ENCODE assay signal across 8 mouse cellular contexts in the genomic region with DNA sequence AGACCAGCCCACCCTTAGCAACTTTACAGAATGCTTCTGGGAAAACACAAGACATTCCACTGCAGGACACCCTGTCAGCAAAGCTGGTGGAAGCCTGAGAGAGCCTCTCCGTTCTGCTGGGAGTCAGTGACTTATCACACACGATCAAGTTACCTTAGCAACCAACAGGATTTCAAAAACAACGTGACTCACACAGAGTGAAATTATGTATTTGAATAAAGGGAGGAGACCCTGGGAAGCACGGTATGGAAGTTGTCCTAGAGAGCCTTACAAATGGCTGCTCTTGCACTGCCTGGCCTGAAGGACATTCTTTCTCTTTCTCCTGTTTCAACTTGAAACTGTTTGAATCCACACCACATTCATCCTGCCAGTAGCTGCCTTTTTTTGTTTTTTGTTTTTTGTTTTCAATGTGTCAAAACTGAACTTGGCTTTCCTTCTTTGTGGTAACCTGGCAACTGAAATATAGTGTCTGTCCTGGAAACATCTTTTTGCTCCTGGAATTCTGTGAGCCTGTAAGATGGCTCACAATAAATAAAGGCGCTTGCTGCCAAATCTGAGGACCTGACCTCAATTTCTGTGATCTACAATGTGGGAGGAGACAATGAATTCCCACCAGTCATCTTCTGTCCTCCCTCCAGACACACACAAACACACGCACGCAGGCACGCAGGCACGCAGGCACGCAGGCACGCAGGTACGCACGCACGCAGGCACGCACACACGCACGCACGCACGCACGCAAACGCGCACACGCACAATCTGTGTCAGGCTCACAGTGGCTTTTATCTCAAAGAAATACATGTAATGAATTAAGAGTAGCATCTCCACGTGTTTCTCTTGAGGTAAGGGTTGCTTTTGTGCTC. TPM values are rescaled to one million over a fixed set of nuclear protein-coding genes. Genes with fewer than 3 reads are reported as not detected.
DNase-seq lines count a peak whose midpoint lies in the region; ATAC-seq and TF ChIP-seq lines count a peak whose summit lies in the region.

No protein-coding gene starts in this region.

- H3K4me2 ChIP-seq in hindbrain, embryonic 13.5 days = no peak overlapping the region
- H3K4me2 ChIP-seq in hindbrain, embryonic 11.5 days (replicated peaks; ENCODE audit: low read depth, low read length) = no peak overlapping the region
- no peak overlapping the region for H3K4me2 ChIP-seq in intestine, postnatal 0 days (replicated peaks; ENCODE audit: low read depth)

- peaks cover 16% of the 10 kb centered on the region for H3K4me1 ChIP-seq in hindbrain, embryonic 13.5 days (replicated peaks)
- H3K4me1 ChIP-seq in hindbrain, embryonic 11.5 days (replicated peaks; ENCODE audit: control insufficient read depth, insufficient read depth, low read length) = no peaks in the 10 kb centered on the region
- no peaks in the 10 kb centered on the region for H3K4me1 ChIP-seq in intestine, postnatal 0 days (replicated peaks; ENCODE audit: control insufficient read depth, insufficient read depth, low read length)

- H3K36me3 ChIP-seq in hindbrain, embryonic 13.5 days = no peaks in the 10 kb centered on the region
- H3K36me3 ChIP-seq in hindbrain, embryonic 11.5 days (ENCODE audit: control insufficient read depth, insufficient read depth, low read length) = no peaks in the 10 kb centered on the region
- H3K36me3 ChIP-seq in intestine, postnatal 0 days (ENCODE audit: control insufficient read depth, insufficient read depth) = no peaks in the 10 kb centered on the region

- no peak overlapping the region for H3K4me3 ChIP-seq in hindbrain, embryonic 13.5 days
- H3K4me3 ChIP-seq in hindbrain, embryonic 11.5 days (ENCODE audit: low read depth, low read length) = no peak overlapping the region
- H3K4me3 ChIP-seq in intestine, postnatal 0 days (ENCODE audit: low read depth, low read length) = no peak overlapping the region

- no peak for TF ChIP-seq CTCF in intestine, postnatal 0 days (IDR thresholded peaks at IDR 0.05; ENCODE audit: low read depth)

- H3K27ac ChIP-seq in hindbrain, embryonic 13.5 days = peak overlapping the region; percentile 30; the same call in 1 of the 2 replicates
- no peak overlapping the region for H3K27ac ChIP-seq in hindbrain, embryonic 11.5 days (ENCODE audit: low read depth, low read length)
- no peak overlapping the region for H3K27ac ChIP-seq in intestine, postnatal 0 days (ENCODE audit: low read depth, low read length)

- 0 out of 2 replicates have a peak, but pooled peaks have one; percentile 43 for ATAC-seq in hindbrain, embryonic 13.5 days (ENCODE audit: low FRiP score)
- ATAC-seq in hindbrain, embryonic 11.5 days (ENCODE audit: low FRiP score) = no peak
- peak; percentile 49; the same call in 1 of the 2 replicates for ATAC-seq in intestine, postnatal 0 days

- 75% methylated on average over 24 of the region's 24 CpGs for WGBS in hindbrain, embryonic 13.5 days
- 83% methylated on average over 24 of the region's 24 CpGs for WGBS in hindbrain, embryonic 11.5 days
- 77% methylated on average over 24 of the region's 24 CpGs for WGBS in intestine, postnatal 0 days

- H3K27me3 ChIP-seq in hindbrain, embryonic 13.5 days = no peaks in the 10 kb centered on the region
- no peaks in the 10 kb centered on the region for H3K27me3 ChIP-seq in hindbrain, embryonic 11.5 days (ENCODE audit: control insufficient read depth, insufficient read depth, low read length)
- no peaks in the 10 kb centered on the region for H3K27me3 ChIP-seq in intestine, postnatal 0 days (replicated peaks; ENCODE audit: control insufficient read depth, insufficient read depth, low read length)

- H3K9me3 ChIP-seq in hindbrain, embryonic 13.5 days = no peaks in the 10 kb centered on the region
- no peaks in the 10 kb centered on the region for H3K9me3 ChIP-seq in hindbrain, embryonic 11.5 days (ENCODE audit: control insufficient read depth, low read length)
- no peaks in the 10 kb centered on the region for H3K9me3 ChIP-seq in intestine, postnatal 0 days (ENCODE audit: control insufficient read depth)

- DNase-seq in hindbrain, embryonic 11.5 days (ENCODE audit: low spot score) = no peak
- peak; percentile 71 for DNase-seq in CD4-positive, CD25-positive, alpha-beta regulatory T cell, adult 2 months (ENCODE audit: low read depth, low spot score)
- peak; percentile 49 for DNase-seq in ZHBTc4 (ENCODE audit: low read depth, low spot score)
- no peak for DNase-seq in cerebellum, adult 9-11 months
- DNase-seq in cerebellum, postnatal 14 days = no peak
- DNase-seq in ovary, adult 18-20 months (ENCODE audit: low spot score) = no peak

- H3K9ac ChIP-seq in hindbrain, embryonic 13.5 days = no peak overlapping the region
- H3K9ac ChIP-seq in hindbrain, embryonic 11.5 days (ENCODE audit: low read depth, low read length) = no peak overlapping the region
- no peak overlapping the region for H3K9ac ChIP-seq in intestine, postnatal 0 days (ENCODE audit: low read depth, low read length)

RNA-seq across cellular contexts. Expression of a gene that starts 33.9 kb away (rescaled TPM):
- not detected in 2 replicates for polyA plus RNA-seq in hindbrain, embryonic 13.5 days (2015; fragmentation: Nextera tagmentation; extraction: Ambion mirVana)
- not detected in 2 replicates for polyA plus RNA-seq in hindbrain, embryonic 11.5 days (2014; fragmentation: Nextera tagmentation; extraction: Ambion mirVana)
- polyA plus RNA-seq in intestine, postnatal 0 days (2015; fragmentation: Nextera tagmentation; extraction: Ambion mirVana) = not detected in 2 replicates

RNA-seq across cellular contexts. Expression of a gene that starts 57.0 kb away (rescaled TPM):
- polyA plus RNA-seq in hindbrain, embryonic 13.5 days (2015; fragmentation: Nextera tagmentation; extraction: Ambion mirVana) = 0.08 and 0.49 TPM in 2 replicates
- 0.08 and 0.25 TPM in 2 replicates for polyA plus RNA-seq in hindbrain, embryonic 11.5 days (2014; fragmentation: Nextera tagmentation; extraction: Ambion mirVana)
- polyA plus RNA-seq in intestine, postnatal 0 days (2015; fragmentation: Nextera tagmentation; extraction: Ambion mirVana) = 0.18 and 0.27 TPM in 2 replicates

Comparison
In these comparisons a context has a peak if more than half of its experiments do, and no peak if none do; other contexts are left out.
1. DNase-seq: peak in CD4-positive, CD25-positive, alpha-beta regulatory T cell, adult 2 months (single experiment) and ZHBTc4 (single experiment); none in hindbrain, embryonic 11.5 days (single experiment), cerebellum, adult 9-11 months (single experiment), cerebellum, postnatal 14 days (0 of 2) and ovary, adult 18-20 months (single experiment).